Mouse (Mus musculus) small intestine, adult 2 months (tissue): ENCODE results near the gene Mlxip.

Source experiments
- CTCF ChIP-seq: fragments of 200-500 bp; IDR thresholded peaks from 2 replicates; pipeline ENCODE4 v1.5.1; 2012; ENCODE audit warnings: low read depth, mild to moderate bottlenecking, control low read depth, inconsistent platforms, low read length, moderate library complexity, mixed read lengths; ENCODE audit not compliant: insufficient replicate concordance, insufficient read length; ENCODE audit errors: extremely low read depth
- POLR2A ChIP-seq: fragments of 200-500 bp; IDR thresholded peaks from 2 replicates; pipeline ENCODE4 v1.6.1; 2012; ENCODE audit warnings: low read depth, mild to moderate bottlenecking, control low read depth, inconsistent platforms, low read length, moderate library complexity

- TF ChIP-seq CTCF = no peak
- TF ChIP-seq POLR2A = no peak
Observed at GRCm38 (mm10) chr5:123344963-123345852, 49.4 kb upstream of the Mlxip start.
